Mouse (Mus musculus) gastrocnemius, adult 8-10 months (tissue): ENCODE results near the gene Mrps34. TPM values are rescaled to one million over a fixed set of nuclear protein-coding genes. Genes with fewer than 3 reads are reported as not detected.

ENCODE experiments used
- DNase-seq, 2 experiments: peaks; one replicate each; pipeline ENCODE4 v3.0.0; 2022; ENCODE audit warnings: low spot score in 2 of 2
- total RNA-seq, 4 experiments: library from RNA; stranded (reverse); gene quantifications; 2 replicates each; pipeline ENCODE4 v1.2.4; 2022

Mrps34 gene
- total RNA-seq, 4 experiments from 2014 or later = 70.5 to 82.3 (median 75.4) TPM

- DNase-seq = peak; percentile 41 to 50
Observed at GRCm38 (mm10) chr17:24881738-24882440, 13.0 kb upstream of the Mrps34 start.

- no peak for DNase-seq
Observed at GRCm38 (mm10) chr17:24884391-24884790, 10.5 kb upstream of the Mrps34 start.

- DNase-seq = no peak
Observed at GRCm38 (mm10) chr17:24885356-24886133, 9.4 kb upstream of the Mrps34 start.

- DNase-seq = peak; percentile 97
Observed at GRCm38 (mm10) chr17:24886134-24886931, 8.6 kb upstream of the Mrps34 start, which contains the start of the genes Nubp2 and Spsb3. Gene Nubp2 (minus strand): TSS chr17:24886349. Gene Spsb3 (plus strand): TSS chr17:24886643.

- DNase-seq = no peak
Observed at GRCm38 (mm10) chr17:24886932-24887271, 8.0 kb upstream of the Mrps34 start.

- DNase-seq = no peak
Observed at GRCm38 (mm10) chr17:24887291-24888080, 7.4 kb upstream of the Mrps34 start.

GRCm38 (mm10) chr17:24888862-24889261 lies 6.1 kb upstream of the Mrps34 start:
- no peak for DNase-seq

GRCm38 (mm10) chr17:24890151-24891092 lies 4.5 kb upstream of the Mrps34 start:
- DNase-seq = no peak

- DNase-seq = no peak
Observed at GRCm38 (mm10) chr17:24891321-24891720, 3.6 kb upstream of the Mrps34 start.

GRCm38 (mm10) chr17:24892785-24893184 lies 2.1 kb upstream of the Mrps34 start:
- no peak for DNase-seq

- no peak for DNase-seq
Observed at GRCm38 (mm10) chr17:24893276-24893675, 1.6 kb upstream of the Mrps34 start.

GRCm38 (mm10) chr17:24894061-24894994 lies 588 bp upstream of the Mrps34 start:
- DNase-seq = no peak

GRCm38 (mm10) chr17:24895571-24896240 lies 790 bp downstream of the Mrps34 start:
- no peak for DNase-seq

GRCm38 (mm10) chr17:24896241-24896992 lies 1.5 kb downstream of the Mrps34 start, which contains the start of gene Nme3:
Gene Nme3 (plus strand): TSS chr17:24896500.
- DNase-seq = peak; percentile 45 to 58

- no peak for DNase-seq
Observed at GRCm38 (mm10) chr17:24896993-24897269, 2.0 kb downstream of the Mrps34 start.

GRCm38 (mm10) chr17:24897600-24897999 lies 2.7 kb downstream of the Mrps34 start:
- no peak for DNase-seq

- DNase-seq = no peak
Observed at GRCm38 (mm10) chr17:24898041-24898854, 3.3 kb downstream of the Mrps34 start.
